Mouse (Mus musculus) CD4-positive, CD25-positive, alpha-beta regulatory T cell, adult 4 months (primary cell): ENCODE measurements around the gene L3mbtl3. TPM values are rescaled to one million over a fixed set of nuclear protein-coding genes. Genes with fewer than 3 reads are reported as not detected.

Source experiments
- ATAC-seq: one replicate; pipeline ENCODE4 v1.8.0; 2017
- polyA plus RNA-seq, 2 experiments: library from polyadenylated mRNA; unstranded; fragments of 100-300 nt; shearing (Covaris generic); gene quantifications; one replicate each; pipeline ENCODE4 v1.2.1; 2017

The L3mbtl3 gene
- polyA plus RNA-seq, 2 experiments from 2014 or later, result 13.4 to 14.9 TPM

- no peak for ATAC-seq
Observed at GRCm38 (mm10) chr10:26238559-26238958, 137.2 kb downstream of the L3mbtl3 start.

DNA sequence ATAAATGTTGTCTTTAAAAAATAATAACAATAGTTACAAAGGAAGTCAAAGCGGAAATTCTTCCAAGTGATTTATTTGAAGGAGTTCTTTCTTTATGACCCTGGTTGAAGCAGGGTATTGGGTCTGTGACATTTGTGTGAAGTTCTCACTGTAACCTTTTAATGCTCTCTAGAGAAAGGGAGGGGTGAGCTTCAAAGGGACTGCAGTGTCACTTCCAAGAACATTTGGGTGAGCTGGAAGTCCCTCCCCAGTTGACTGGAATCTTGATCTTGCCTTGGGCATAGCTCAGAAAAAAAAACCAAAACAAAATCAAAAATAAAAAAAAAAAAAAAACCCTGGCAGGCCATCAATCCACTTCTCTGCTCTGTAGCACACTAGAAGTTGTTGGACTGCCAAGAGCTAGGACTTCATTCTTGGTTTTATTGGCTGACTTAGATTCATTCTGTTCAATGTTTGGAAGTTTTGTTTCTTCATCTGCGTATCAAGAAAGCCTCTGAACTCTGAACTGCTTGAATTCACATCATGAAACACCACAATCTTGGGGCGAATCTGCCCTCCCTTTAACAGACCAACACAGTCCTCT lies 143.6 kb downstream of the L3mbtl3 start:
- ATAC-seq, result no peak

DNA sequence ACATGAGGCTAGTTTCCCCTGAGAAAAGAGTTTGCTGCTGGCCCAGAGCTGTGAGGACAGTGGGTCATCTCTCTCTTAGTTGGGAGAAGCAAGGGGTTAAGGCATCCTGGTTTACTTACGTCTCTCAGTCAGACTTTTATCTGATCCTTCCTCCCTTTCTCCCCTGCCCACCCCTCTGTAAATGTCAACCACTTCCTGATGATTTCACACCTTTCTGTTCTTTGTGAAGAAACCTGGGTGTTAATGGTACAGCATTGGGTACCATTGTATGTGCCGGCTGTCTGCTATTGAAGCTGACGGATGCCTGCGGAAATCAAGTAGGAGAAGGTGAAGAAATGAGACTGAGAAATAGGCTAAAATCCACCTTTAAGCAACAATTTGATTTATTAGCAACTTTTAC lies 146.3 kb downstream of the L3mbtl3 start, which contains the start of gene Samd3:
Gene Samd3, plus strand, starts transcription at position 220 of the 400 bp plus-strand sequence.
- peak; percentile 88 for ATAC-seq

GRCm38 (mm10) chr10:26228187-26228586 lies 147.6 kb downstream of the L3mbtl3 start:
- no peak for ATAC-seq

DNA sequence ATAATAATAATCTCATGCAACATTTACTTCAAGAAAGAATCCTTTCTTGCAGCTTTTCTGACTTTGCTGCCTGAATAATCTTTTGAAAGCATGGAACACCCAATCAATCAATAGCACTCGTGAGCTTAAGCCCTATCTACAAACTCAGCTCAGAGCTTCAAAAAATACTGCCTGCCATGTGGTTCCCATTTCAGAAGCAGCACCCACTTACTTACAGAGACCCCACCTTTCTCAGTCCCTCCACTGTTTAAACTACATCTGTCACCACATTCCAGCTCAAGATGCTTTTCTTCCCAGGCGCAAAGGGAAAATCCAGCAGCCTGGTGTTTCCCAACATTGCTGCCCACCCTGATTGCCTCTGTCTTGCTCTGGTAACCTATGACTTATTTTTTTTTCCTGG lies 149.0 kb downstream of the L3mbtl3 start:
- ATAC-seq, result no peak

DNA sequence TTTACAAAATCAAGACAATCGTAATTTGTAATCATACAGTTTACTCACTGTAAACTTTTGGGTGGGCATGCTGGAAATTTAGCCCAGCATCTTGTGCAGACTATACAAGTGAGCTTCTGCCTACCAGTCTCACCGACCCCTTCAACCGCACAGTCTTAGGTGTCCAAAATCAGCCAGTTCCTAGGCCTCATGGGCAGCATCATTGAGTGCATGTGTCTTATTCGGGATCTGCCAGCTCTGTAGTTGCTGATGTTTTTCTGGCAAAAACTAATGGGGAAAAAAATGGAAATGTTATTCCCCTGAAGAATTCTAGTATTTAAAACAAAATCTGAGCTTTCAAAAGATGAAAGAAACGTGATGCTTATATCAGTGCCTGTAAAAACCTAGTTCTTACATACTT lies 149.5 kb downstream of the L3mbtl3 start:
- no peak for ATAC-seq

Other genes with a start within 250 kb of the L3mbtl3 start
- gene Samd3, start 146.3 kb downstream of the L3mbtl3 start, polyA plus RNA-seq, result 1 to 10 TPM; 1.2 to 1.8 TPM